Comparison of ENCODE assay signal across 10 mouse cellular contexts in the genomic region with DNA sequence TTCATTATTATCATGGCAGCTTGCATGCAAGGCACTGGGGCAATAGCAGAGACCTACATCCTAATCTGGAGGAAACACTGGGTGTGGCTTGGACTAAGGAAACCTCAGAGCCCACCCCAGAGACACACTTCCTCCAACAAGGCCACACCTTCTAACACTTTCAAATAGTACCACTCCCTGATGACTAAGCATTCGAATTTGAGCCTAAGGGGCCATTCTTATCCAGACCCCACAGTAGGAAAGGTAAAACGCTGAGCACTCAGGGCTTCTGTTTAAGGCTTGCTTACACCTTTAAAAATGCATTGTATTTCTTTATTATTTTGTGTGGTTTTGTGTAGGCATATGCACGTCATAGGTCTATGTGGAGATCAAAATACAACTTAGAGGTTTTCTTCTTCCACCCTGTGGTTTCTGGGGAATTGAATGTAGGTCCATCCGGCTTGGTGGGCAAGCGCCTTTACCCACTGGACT.
DNase-seq lines count a peak whose midpoint lies in the region; ATAC-seq lines count a peak whose summit lies in the region.
"Had no signal": no experiment of that assay in that cellular context is flagged by ENCODE, and none has a peak within 500 bp of the region (broad histone marks: within the 10 kb centered on the region; RNA-seq: fewer than 3 reads in every experiment).

No protein-coding gene starts in this region.

- no peak overlapping the region for H3K4me3 ChIP-seq in embryonic facial prominence, embryonic 14.5 days (ENCODE audit: low read depth, low read length)
- H3K4me3 ChIP-seq in embryonic facial prominence, embryonic 10.5 days = no peak overlapping the region
- H3K4me3 ChIP-seq in hindbrain, embryonic 16.5 days (ENCODE audit: low read length) = no peak overlapping the region
- H3K4me3 ChIP-seq: neural tube, embryonic 13.5 days had no signal

- 77% methylated on average over 5 of the region's 5 CpGs for WGBS in embryonic facial prominence, embryonic 14.5 days
- 86% methylated on average over 5 of the region's 5 CpGs for WGBS in embryonic facial prominence, embryonic 10.5 days
- 87% methylated on average over 5 of the region's 5 CpGs for WGBS in hindbrain, embryonic 16.5 days

- no peak for ATAC-seq in embryonic facial prominence, embryonic 14.5 days (ENCODE audit: low read depth)
- ATAC-seq in inflammation-experienced regulatory T-cells, adult 6 months = peak; percentile 83
- no peak; the same call in 1 of the 2 replicates for ATAC-seq in hindbrain, embryonic 16.5 days

- H3K36me3 ChIP-seq in embryonic facial prominence, embryonic 14.5 days (ENCODE audit: control insufficient read depth, insufficient read depth, low read length) = no peaks in the 10 kb centered on the region
- H3K36me3 ChIP-seq in embryonic facial prominence, embryonic 10.5 days (replicated peaks) = no peaks in the 10 kb centered on the region
- H3K36me3 ChIP-seq in hindbrain, embryonic 16.5 days (ENCODE audit: control insufficient read depth, insufficient read depth, low read length) = no peaks in the 10 kb centered on the region
- H3K36me3 ChIP-seq: neural tube, embryonic 13.5 days had no signal

- no peak overlapping the region for H3K9ac ChIP-seq in embryonic facial prominence, embryonic 14.5 days (ENCODE audit: low read depth, low read length)
- no peak overlapping the region for H3K9ac ChIP-seq in hindbrain, embryonic 16.5 days (ENCODE audit: low read depth, low read length)
- H3K9ac ChIP-seq: neural tube, embryonic 13.5 days had no signal

- H3K4me1 ChIP-seq in embryonic facial prominence, embryonic 14.5 days (ENCODE audit: control insufficient read depth, insufficient read depth, low read length) = no peaks in the 10 kb centered on the region
- peaks cover 11% of the 10 kb centered on the region for H3K4me1 ChIP-seq in embryonic facial prominence, embryonic 10.5 days
- no peaks in the 10 kb centered on the region for H3K4me1 ChIP-seq in hindbrain, embryonic 16.5 days (ENCODE audit: control insufficient read depth, insufficient read depth, low read depth, low read length)
- H3K4me1 ChIP-seq: neural tube, embryonic 13.5 days had no signal

- H3K4me2 ChIP-seq in embryonic facial prominence, embryonic 14.5 days (ENCODE audit: low read depth, low read length) = no peak overlapping the region
- no peak overlapping the region for H3K4me2 ChIP-seq in hindbrain, embryonic 16.5 days (ENCODE audit: low read length)
- H3K4me2 ChIP-seq: neural tube, embryonic 13.5 days had no signal

- DNase-seq in embryonic facial prominence, embryonic 14.5 days (ENCODE audit: low spot score) = peak; percentile 29
- DNase-seq in embryonic facial prominence, embryonic 10.5 days (ENCODE audit: low spot score) = no peak
- peak; percentile 14 for DNase-seq in WW6 (ENCODE audit: low read depth, low spot score)
- peak; percentile 42 to 63 for DNase-seq in natural killer cell, adult 2 months (ENCODE audit: low spot score in 2 of 2)
- no peak for DNase-seq in cerebellum, adult 9-10 months
- DNase-seq in layer of hippocampus, adult 8-10 months (ENCODE audit: low spot score in 2 of 2) = no peak
- DNase-seq: cerebellum, postnatal 14 days had no signal

- no peak overlapping the region for H3K27ac ChIP-seq in embryonic facial prominence, embryonic 14.5 days (replicated peaks; ENCODE audit: low read depth, low read length)
- no peak overlapping the region for H3K27ac ChIP-seq in embryonic facial prominence, embryonic 10.5 days (replicated peaks)
- H3K27ac ChIP-seq in hindbrain, embryonic 16.5 days (ENCODE audit: low read depth, low read length) = no peak overlapping the region
- H3K27ac ChIP-seq: neural tube, embryonic 13.5 days had no signal

- no peaks in the 10 kb centered on the region for H3K9me3 ChIP-seq in embryonic facial prominence, embryonic 14.5 days (ENCODE audit: control insufficient read depth, low read length)
- no peaks in the 10 kb centered on the region for H3K9me3 ChIP-seq in embryonic facial prominence, embryonic 10.5 days
- H3K9me3 ChIP-seq in hindbrain, embryonic 16.5 days (ENCODE audit: control insufficient read depth, low read length) = no peaks in the 10 kb centered on the region
- H3K9me3 ChIP-seq: neural tube, embryonic 13.5 days had no signal

- H3K27me3 ChIP-seq in embryonic facial prominence, embryonic 14.5 days (replicated peaks; ENCODE audit: control insufficient read depth, insufficient read depth, low read length) = no peaks in the 10 kb centered on the region
- no peaks in the 10 kb centered on the region for H3K27me3 ChIP-seq in embryonic facial prominence, embryonic 10.5 days (replicated peaks; ENCODE audit: low read depth, poor library complexity, severe bottlenecking)
- no peaks in the 10 kb centered on the region for H3K27me3 ChIP-seq in hindbrain, embryonic 16.5 days (replicated peaks; ENCODE audit: control insufficient read depth, insufficient read depth, low read length)
- H3K27me3 ChIP-seq: neural tube, embryonic 13.5 days had no signal

Comparison
In these comparisons a context has a peak if more than half of its experiments do, and no peak if none do; other contexts are left out.
1. DNase-seq: peak in embryonic facial prominence, embryonic 14.5 days (single experiment), WW6 (single experiment) and natural killer cell, adult 2 months (2 of 2); none in embryonic facial prominence, embryonic 10.5 days (single experiment), cerebellum, adult 9-10 months (single experiment) and layer of hippocampus, adult 8-10 months (0 of 2).